Mouse (Mus musculus) liver, embryonic 11.5 days (tissue): Measurements from ENCODE around the gene Adamts3. TPM values are rescaled to one million over a fixed set of nuclear protein-coding genes. Genes with fewer than 3 reads are reported as not detected.

Experiments
- ATAC-seq: fragments of 200-750 bp; cut with Nextera tagmentation; replicated peaks from 2 replicates; pipeline ENCODE4 v1.8.0; 2017; ENCODE audit warnings: moderate number of reproducible peaks, mild to moderate bottlenecking, moderate TSS enrichment, moderate library complexity; ENCODE audit not compliant: low FRiP score
- DNase-seq: peaks from one replicate; pipeline ENCODE4 v3.0.0-alpha.2; 2017; ENCODE audit warnings: low spot score
- H3K27ac ChIP-seq: fragments of 300-500 bp; sonication (generic); 2 replicates; pipeline ENCODE4 v1.5.1; 2014; ENCODE audit warnings: mild to moderate bottlenecking, low read depth, low read length, control low read depth
- H3K27me3 ChIP-seq: fragments of 300-500 bp; sonication (generic); replicated peaks from 2 replicates; pipeline ENCODE4 v1.6.1; 2014; ENCODE audit warnings: low read length, mixed read lengths; ENCODE audit not compliant: control insufficient read depth, insufficient read depth
- H3K36me3 ChIP-seq: fragments of 300-500 bp; sonication (generic); 2 replicates; pipeline ENCODE4 v1.6.1; 2014; ENCODE audit warnings: mild to moderate bottlenecking, low read length, moderate library complexity, mixed read lengths; ENCODE audit not compliant: control insufficient read depth, insufficient read depth
- H3K4me1 ChIP-seq: fragments of 300-500 bp; sonication (generic); replicated peaks from 2 replicates; pipeline ENCODE4 v1.6.1; 2014; ENCODE audit warnings: low read length, mixed read lengths; ENCODE audit not compliant: control insufficient read depth, insufficient read depth
- H3K4me2 ChIP-seq: fragments of 300-500 bp; sonication (generic); 2 replicates; pipeline ENCODE4 v1.6.1; 2014; ENCODE audit warnings: mild to moderate bottlenecking, control low read depth, moderate library complexity
- H3K4me3 ChIP-seq: fragments of 300-500 bp; sonication (generic); 2 replicates; pipeline ENCODE4 v1.5.1; 2014; ENCODE audit warnings: low read depth, low read length, control low read depth
- H3K9ac ChIP-seq: fragments of 300-500 bp; sonication (generic); 2 replicates; pipeline ENCODE4 v1.6.1; 2014; ENCODE audit warnings: low read depth, low read length, control low read depth
- H3K9me3 ChIP-seq: fragments of 300-500 bp; sonication (generic); 2 replicates; pipeline ENCODE4 v1.6.1; 2016; ENCODE audit warnings: low read length, inconsistent platforms, mixed read lengths; ENCODE audit not compliant: control insufficient read depth
- WGBS: fragments of 180-500 bp; shearing (Covaris S2); extraction: QIAGEN DNeasy Blood & Tissue Kit; methylation state at CpG from one replicate; pipeline ENCODE4 v1.1.7; 2014; 5-methylcytosine and 5-hydroxymethylcytosine counted together
- polyA plus RNA-seq: library from polyadenylated mRNA; unstranded; fragments of >200 nt; fragmentation: Nextera tagmentation; extraction: Ambion mirVana; gene quantifications from 2 replicates; pipeline ENCODE4 v1.2.1, GENCODE M21; 2014

Gene Adamts3
- polyA plus RNA-seq, 1 experiment from 2014 or later = 5.0 TPM

DNA sequence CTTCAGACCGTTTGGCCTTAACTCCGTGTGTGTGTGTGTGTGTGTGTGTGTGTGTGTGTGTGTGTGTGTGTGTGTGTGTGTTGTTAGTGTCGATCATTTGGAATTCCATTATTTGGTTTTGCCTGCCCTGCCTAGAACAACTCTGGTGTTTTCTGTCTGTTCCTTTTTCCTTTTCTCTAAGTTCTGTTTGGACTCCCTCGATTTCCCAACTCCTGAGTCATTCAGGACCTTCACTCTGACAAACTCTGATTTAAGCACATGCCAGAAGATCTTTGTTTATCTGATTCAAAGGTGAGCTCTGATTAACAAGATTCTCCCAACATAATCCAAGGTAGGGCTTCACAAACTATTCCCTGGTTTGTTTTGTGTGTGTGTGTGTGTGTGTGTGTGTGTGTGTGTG lies 1.9 kb upstream of the Adamts3 start:
- H3K4me3 ChIP-seq = no peak overlapping the region
- no peaks in the 10 kb centered on the region for H3K9me3 ChIP-seq
- H3K4me2 ChIP-seq = no peak overlapping the region
- peaks cover 13% of the 10 kb centered on the region for H3K4me1 ChIP-seq
- H3K27me3 ChIP-seq = no peaks in the 10 kb centered on the region
- WGBS = 64% methylated on average over 4 of the region's 4 CpGs
- ATAC-seq (no peak), DNase-seq (no peak)
- no peaks in the 10 kb centered on the region for H3K36me3 ChIP-seq
- H3K9ac ChIP-seq = no peak overlapping the region
- no peak overlapping the region for H3K27ac ChIP-seq

DNA sequence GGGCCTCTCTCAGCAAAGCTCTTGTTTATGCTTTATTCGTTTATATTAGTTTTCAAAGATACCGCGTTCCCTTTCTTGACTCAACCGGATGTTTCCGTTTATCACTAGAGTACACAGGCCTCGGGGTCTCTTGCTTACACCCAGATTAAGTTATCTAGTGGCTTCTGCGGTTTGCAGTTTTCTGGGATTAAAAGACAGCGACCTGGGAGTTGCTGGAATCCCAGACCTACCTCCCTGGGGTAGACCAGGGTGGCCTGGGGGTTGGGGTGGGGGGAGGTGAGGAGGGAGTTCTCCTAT lies 722 bp upstream of the Adamts3 start:
- H3K27ac ChIP-seq = no peak overlapping the region
- peak overlapping the region; percentile 75 for H3K4me3 ChIP-seq
- H3K36me3 ChIP-seq = no peaks in the 10 kb centered on the region
- peak; percentile 45 for DNase-seq
- no peaks in the 10 kb centered on the region for H3K27me3 ChIP-seq
- H3K4me1 ChIP-seq = peaks cover 13% of the 10 kb centered on the region
- H3K9me3 ChIP-seq = no peaks in the 10 kb centered on the region
- peak overlapping the region; percentile 94 for H3K4me2 ChIP-seq
- peak overlapping the region; percentile 83; the same call in 1 of the 2 replicates for H3K9ac ChIP-seq
- 2% methylated on average over 8 of the region's 8 CpGs for WGBS
- peak; percentile 55 for ATAC-seq

DNA sequence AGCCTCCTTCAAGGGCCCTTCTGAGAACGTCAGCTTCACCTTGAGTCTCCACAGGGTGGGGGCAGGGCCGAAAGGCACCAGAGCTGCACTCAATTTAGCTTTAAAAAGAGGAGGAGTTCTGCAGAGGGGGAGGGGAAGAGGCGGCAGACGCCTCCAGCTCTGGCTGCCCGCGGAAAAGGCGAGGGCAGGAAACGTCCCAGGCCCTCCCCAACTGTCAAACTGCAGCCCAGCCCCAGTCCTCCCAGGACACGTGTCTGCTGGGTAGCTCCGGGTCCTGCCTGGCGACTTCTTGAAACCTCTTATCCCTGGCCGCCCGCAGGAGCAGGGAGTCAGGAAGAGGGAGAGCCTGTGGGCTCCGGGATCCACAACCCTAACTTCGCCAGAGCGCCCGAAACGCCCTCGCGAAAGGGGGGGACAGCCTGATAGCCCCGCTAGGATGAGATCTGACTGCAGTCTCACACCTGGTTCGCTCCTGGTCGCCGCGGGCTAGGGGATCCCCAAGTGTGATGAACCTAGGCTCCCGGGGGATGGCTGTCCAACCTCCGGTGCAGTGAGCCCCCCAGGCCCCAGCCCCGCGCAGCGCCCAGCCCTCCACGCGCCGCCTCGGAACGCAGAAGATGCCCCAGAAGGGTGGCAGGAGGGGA lies 921 bp downstream of the Adamts3 start:
- peak; percentile 77 for ATAC-seq
- 0% methylated on average over 34 of the region's 35 CpGs for WGBS
- H3K36me3 ChIP-seq = no peaks in the 10 kb centered on the region
- peak; percentile 75 for DNase-seq
- peak overlapping the region; percentile 83 for H3K9ac ChIP-seq
- H3K4me1 ChIP-seq = peaks cover 13% of the 10 kb centered on the region
- H3K9me3 ChIP-seq = no peaks in the 10 kb centered on the region
- H3K27me3 ChIP-seq = no peaks in the 10 kb centered on the region
- peak overlapping the region; percentile 94 for H3K4me2 ChIP-seq
- H3K27ac ChIP-seq = peak overlapping the region; percentile 82; the same call in 1 of the 2 replicates
- H3K4me3 ChIP-seq = peak overlapping the region; percentile 75

DNA sequence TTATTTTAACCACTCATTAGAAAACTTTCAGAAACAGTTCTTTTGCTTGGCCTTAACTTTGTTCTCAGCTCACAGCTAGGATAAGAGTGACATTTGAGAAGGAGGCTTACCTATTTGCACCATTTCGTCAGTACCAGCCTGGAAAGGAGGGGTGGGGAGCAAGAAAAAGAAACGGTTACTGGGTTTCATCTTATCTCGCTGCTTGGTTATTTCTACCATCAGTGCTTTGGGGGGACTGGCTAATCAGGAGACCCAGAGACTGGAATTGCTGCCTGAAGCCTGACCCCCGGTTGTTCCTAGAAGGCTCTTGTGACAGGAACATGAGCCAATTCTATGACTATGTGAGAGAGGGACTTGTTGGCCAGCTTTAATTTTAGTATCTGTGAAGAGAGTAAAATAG lies 1.7 kb downstream of the Adamts3 start:
- WGBS = 19% methylated on average over 4 of the region's 4 CpGs
- Histone ChIP-seq H3K27me3 (no peaks in the 10 kb centered on the region), H3K4me1 (peaks cover 13% of the 10 kb centered on the region), H3K9me3 (no peaks in the 10 kb centered on the region), H3K27ac (peak overlapping the region; percentile 52; the same call in 1 of the 2 replicates), H3K4me3 (peak overlapping the region; percentile 75), H3K4me2 (peak overlapping the region; percentile 94), H3K36me3 (no peaks in the 10 kb centered on the region), H3K9ac (no peak overlapping the region; the same call in 1 of the 2 replicates)
- ATAC-seq (no peak), DNase-seq (no peak)

DNA sequence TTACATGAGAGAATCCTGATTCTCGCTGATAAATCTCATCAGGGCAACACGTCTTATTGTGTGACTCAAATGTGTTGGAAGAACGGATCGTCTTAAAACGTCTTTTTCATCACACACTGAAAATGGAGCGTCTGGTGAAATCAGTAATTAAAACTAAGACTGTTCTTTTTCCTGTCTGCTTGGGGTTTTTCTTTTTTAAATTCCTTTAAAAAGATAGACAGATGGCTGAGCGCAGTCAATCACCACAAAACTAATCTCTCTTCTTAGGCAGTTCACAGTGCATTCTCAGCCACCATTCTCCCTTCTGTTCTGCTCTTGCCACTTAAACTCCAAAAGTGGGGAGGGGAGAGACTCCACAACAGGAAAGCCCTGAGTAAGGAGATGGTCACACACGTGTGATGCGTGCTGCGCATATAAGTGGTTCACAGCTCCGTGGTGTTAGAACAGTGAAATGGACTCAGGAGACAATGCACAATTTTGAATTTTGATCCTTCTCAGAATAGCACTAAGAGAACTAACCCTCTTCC lies 4.2 kb downstream of the Adamts3 start:
- WGBS = 86% methylated on average over 11 of the region's 11 CpGs
- Histone ChIP-seq H3K9me3 (no peaks in the 10 kb centered on the region), H3K27ac (no peak overlapping the region), H3K4me1 (peaks cover 8% of the 10 kb centered on the region), H3K4me3 (no peak overlapping the region), H3K27me3 (no peaks in the 10 kb centered on the region), H3K36me3 (no peaks in the 10 kb centered on the region), H3K9ac (no peak overlapping the region), H3K4me2 (no peak overlapping the region)
- DNase-seq (no peak), ATAC-seq (no peak)

DNA sequence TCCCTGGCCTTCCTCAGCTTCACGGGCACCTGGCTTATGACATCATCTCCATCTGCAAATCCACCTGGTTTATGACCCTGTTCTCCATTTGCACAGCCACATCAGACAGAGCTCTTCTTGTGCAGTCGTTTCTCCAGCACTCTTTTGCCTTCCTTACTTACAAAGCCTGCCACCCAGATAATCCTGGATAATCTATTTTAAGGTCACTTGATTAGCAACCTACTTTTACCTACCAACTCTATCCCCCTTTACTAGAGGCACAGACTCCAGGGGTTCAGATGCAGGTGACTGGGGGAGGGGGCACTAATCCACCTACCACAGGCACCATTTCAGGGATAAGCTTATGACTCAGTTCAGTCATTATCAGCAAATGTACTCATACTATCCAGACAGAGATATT lies 10.5 kb downstream of the Adamts3 start:
- DNase-seq (no peak), ATAC-seq (no peak)
- Histone ChIP-seq H3K4me1 (no peaks in the 10 kb centered on the region), H3K4me2 (no peak overlapping the region), H3K27me3 (no peaks in the 10 kb centered on the region), H3K9ac (no peak overlapping the region), H3K9me3 (no peaks in the 10 kb centered on the region), H3K36me3 (no peaks in the 10 kb centered on the region), H3K4me3 (no peak overlapping the region), H3K27ac (no peak overlapping the region)
- 60% methylated on average over 2 of the region's 2 CpGs for WGBS

DNA sequence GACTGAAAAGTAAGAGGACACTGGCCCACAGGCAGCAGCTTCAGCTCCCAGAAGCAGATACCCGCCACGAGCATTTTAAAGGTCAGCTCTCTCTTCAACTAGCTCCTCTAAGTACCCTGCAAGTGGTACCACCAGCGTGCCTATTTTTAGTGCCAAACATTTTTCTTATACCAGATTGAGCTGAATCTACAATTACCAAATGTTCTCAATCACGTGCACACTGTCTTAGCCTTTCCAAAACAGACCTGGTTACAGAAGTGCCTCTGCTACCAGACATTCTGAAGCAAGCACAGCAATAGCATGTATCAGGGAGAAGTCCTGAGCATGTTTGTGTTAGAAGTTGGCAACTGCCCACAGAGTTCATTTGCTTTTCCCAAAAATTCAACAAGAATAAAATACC lies 23.5 kb downstream of the Adamts3 start:
- Histone ChIP-seq H3K9ac (no peak overlapping the region), H3K27me3 (no peaks in the 10 kb centered on the region), H3K4me3 (no peak overlapping the region), H3K27ac (no peak overlapping the region), H3K36me3 (no peaks in the 10 kb centered on the region), H3K4me2 (no peak overlapping the region), H3K4me1 (no peaks in the 10 kb centered on the region), H3K9me3 (no peaks in the 10 kb centered on the region)
- no peak for DNase-seq
- 83% methylated on average over 4 of the region's 4 CpGs for WGBS
- ATAC-seq = no peak

DNA sequence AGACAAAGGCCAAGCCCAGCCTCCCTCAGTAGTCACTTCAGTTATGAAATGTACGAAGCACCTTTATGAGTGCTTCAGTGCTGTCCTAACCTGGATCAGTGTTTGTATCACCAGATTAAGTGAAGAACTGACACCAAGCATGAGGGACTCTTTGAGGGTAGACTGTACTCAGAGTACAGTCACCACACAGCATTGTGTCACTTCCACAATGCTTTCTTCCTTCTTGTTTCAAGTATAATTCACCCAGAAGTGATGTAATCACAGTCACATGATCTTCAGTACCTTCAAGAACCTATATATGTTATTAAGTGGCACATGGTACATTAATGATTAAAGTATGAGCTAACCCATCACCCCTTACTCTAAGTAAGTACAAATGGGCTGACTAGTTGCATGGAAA lies 24.3 kb downstream of the Adamts3 start:
- ATAC-seq (no peak), DNase-seq (no peak)
- H3K4me3 ChIP-seq = no peak overlapping the region
- no peaks in the 10 kb centered on the region for H3K36me3 ChIP-seq
- no peaks in the 10 kb centered on the region for H3K4me1 ChIP-seq
- H3K9ac ChIP-seq = no peak overlapping the region
- H3K9me3 ChIP-seq = no peaks in the 10 kb centered on the region
- no peak overlapping the region for H3K27ac ChIP-seq
- WGBS = 92% methylated on average over 1 of the region's 1 CpGs
- no peaks in the 10 kb centered on the region for H3K27me3 ChIP-seq
- no peak overlapping the region for H3K4me2 ChIP-seq

DNA sequence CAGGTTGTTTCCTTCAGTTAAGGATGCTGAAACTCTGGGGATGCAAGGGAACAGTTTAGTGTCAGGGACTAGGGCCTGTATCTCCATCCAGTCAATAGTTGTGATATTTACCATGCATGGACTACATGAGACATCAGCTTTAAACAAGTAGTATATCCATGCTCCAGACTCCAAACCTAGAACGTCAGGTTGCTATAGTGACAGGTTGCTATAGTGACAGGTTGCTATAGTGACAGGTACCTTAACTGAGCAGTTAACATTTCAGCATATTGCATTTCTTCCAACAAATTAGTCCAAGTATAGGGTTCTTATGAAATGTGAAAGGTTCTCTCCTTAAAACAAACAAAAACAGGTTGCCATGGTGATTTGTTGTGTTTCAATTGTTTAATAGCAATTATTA lies 36.6 kb downstream of the Adamts3 start:
- Histone ChIP-seq H3K4me2 (no peak overlapping the region), H3K4me3 (no peak overlapping the region), H3K9ac (no peak overlapping the region), H3K36me3 (no peaks in the 10 kb centered on the region), H3K27ac (no peak overlapping the region), H3K9me3 (no peaks in the 10 kb centered on the region), H3K4me1 (no peaks in the 10 kb centered on the region), H3K27me3 (no peaks in the 10 kb centered on the region)
- DNase-seq = no peak
- no peak for ATAC-seq
- 68% methylated on average over 1 of the region's 1 CpGs for WGBS
